Mouse (Mus musculus): ENCODE data around the gene Med1. TPM values are rescaled to one million over a fixed set of nuclear protein-coding genes. Genes with fewer than 3 reads are reported as not detected.
"Not testable (repeated sequence)": the region's sequence is repeated elsewhere in the genome, so short reads cannot be mapped to it uniquely, and the experiment has no call there.

Med1 gene
- polyA plus RNA-seq, 1 experiment from 2014 or later = 52.4 TPM

- H3K4me3 ChIP-seq (ENCODE audit: low read length) = peak overlapping the region; percentile 94
- H3K4me2 ChIP-seq (ENCODE audit: low read depth, low read length) = peak overlapping the region; percentile 79
- ATAC-seq = peak; percentile 54
- peak overlapping the region; percentile 100 for H3K27ac ChIP-seq (ENCODE audit: low read length)
- WGBS = under 1% methylated on average over 37 of the region's 37 CpGs
- no peaks in the 10 kb centered on the region for H3K27me3 ChIP-seq (replicated peaks; ENCODE audit: control insufficient read depth, insufficient read depth, low read length)
- H3K9me3 ChIP-seq (ENCODE audit: control insufficient read depth, low read length) = no peaks in the 10 kb centered on the region
- peaks cover 11% of the 10 kb centered on the region; the same call in 1 of the 2 replicates for H3K4me1 ChIP-seq (ENCODE audit: control insufficient read depth, insufficient read depth, low read length)
- H3K9ac ChIP-seq (ENCODE audit: low read depth, low read length) = peak overlapping the region; percentile 100
- H3K36me3 ChIP-seq (ENCODE audit: control insufficient read depth, insufficient read depth, low read length) = no peaks in the 10 kb centered on the region
Measured at GRCm38 (mm10) chr11:98203351-98203911, 10.3 kb upstream of the Med1 start.

- peak; percentile 93 for ATAC-seq
- no peaks in the 10 kb centered on the region for H3K9me3 ChIP-seq (ENCODE audit: control insufficient read depth, low read length)
- H3K4me1 ChIP-seq (ENCODE audit: control insufficient read depth, insufficient read depth, low read length) = peaks cover 11% of the 10 kb centered on the region; the same call in 1 of the 2 replicates
- under 1% methylated on average over 57 of the region's 63 CpGs for WGBS
- no peaks in the 10 kb centered on the region for H3K36me3 ChIP-seq (ENCODE audit: control insufficient read depth, insufficient read depth, low read length)
- H3K4me2 ChIP-seq (ENCODE audit: low read depth, low read length) = peak within 1 kb of the TSS; percentile 83
- H3K27ac ChIP-seq (ENCODE audit: low read length) = peak within 1 kb of the TSS; percentile 100
- H3K4me3 ChIP-seq (ENCODE audit: low read length) = peak within 1 kb of the TSS; percentile 94
- H3K9ac ChIP-seq (ENCODE audit: low read depth, low read length) = peak within 1 kb of the TSS; percentile 100
- no peaks in the 10 kb centered on the region for H3K27me3 ChIP-seq (replicated peaks; ENCODE audit: control insufficient read depth, insufficient read depth, low read length)
Measured at GRCm38 (mm10) chr11:98202641-98203350, 9.7 kb upstream of the Med1 start, which contains the start of gene Cdk12. TSS of gene Cdk12 (plus strand) at chr11:98203059.

DNA sequence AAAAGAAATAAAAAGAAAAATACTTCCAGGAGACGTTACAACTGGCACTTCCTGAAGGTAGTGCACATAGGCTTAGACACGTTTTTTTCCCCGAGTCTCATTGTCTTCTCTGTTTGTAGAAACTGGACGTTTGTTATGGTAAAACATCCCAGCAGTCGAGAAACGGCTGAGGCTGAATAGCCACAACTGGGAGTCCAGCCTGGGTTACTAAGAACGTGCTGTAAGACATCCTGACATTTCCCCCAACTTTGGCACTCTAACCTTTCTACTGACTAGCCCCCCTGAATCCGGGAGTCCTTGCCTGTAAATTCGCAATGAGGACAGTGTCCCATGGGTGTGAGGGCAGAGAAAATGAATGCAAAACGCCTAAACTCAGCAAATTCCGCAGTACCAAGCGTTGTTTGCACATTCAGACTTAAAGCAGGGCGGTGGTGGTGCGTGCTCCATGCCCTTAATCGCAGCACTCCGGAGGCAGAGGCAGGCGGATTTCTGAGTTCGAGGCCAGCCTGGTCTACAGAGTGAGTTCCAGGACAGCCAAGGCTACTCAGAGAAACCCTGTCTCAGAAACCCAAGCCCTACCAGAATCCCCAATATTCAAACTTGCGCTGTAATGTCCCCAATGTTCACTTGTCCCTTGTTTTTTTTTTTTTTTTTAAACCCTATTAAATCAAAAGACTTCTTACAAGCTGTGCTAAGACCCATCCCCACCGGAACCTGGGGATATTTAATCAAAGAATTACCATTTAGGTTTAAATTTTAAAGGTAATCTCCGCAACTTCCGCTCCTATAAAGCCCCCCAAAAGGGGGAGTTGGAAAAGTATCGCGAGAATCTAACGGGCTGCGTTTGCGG is 8.9 kb upstream of the Med1 start:
- peak; percentile 24; the same call in 1 of the 2 replicates for ATAC-seq
- no peaks in the 10 kb centered on the region for H3K27me3 ChIP-seq (replicated peaks; ENCODE audit: control insufficient read depth, insufficient read depth, low read length)
- WGBS = 2% methylated on average over 27 of the region's 27 CpGs
- peak overlapping the region; percentile 83 for H3K4me2 ChIP-seq (ENCODE audit: low read depth, low read length)
- H3K4me1 ChIP-seq (ENCODE audit: control insufficient read depth, insufficient read depth, low read length) = peaks cover 11% of the 10 kb centered on the region; the same call in 1 of the 2 replicates
- peak overlapping the region; percentile 82 for H3K9ac ChIP-seq (ENCODE audit: low read depth, low read length)
- no peaks in the 10 kb centered on the region for H3K36me3 ChIP-seq (ENCODE audit: control insufficient read depth, insufficient read depth, low read length)
- peak overlapping the region; percentile 100 for H3K27ac ChIP-seq (ENCODE audit: low read length)
- H3K4me3 ChIP-seq (ENCODE audit: low read length) = peak overlapping the region; percentile 94
- H3K9me3 ChIP-seq (ENCODE audit: control insufficient read depth, low read length) = no peaks in the 10 kb centered on the region

GRCm38 (mm10) chr11:98190820-98191219 is 2.3 kb downstream of the Med1 start:
- Histone ChIP-seq H3K27me3 (replicated peaks; ENCODE audit: control insufficient read depth, insufficient read depth, low read length) (no peaks in the 10 kb centered on the region), H3K4me1 (ENCODE audit: control insufficient read depth, insufficient read depth, low read length) (peaks cover 7% of the 10 kb centered on the region; the same call in 1 of the 2 replicates), H3K4me2 (ENCODE audit: low read depth, low read length) (no peak overlapping the region), H3K27ac (ENCODE audit: low read length) (no peak overlapping the region), H3K9ac (ENCODE audit: low read depth, low read length) (no peak overlapping the region), H3K36me3 (ENCODE audit: control insufficient read depth, insufficient read depth, low read length) (no peaks in the 10 kb centered on the region; the same call in 1 of the 2 replicates), H3K9me3 (ENCODE audit: control insufficient read depth, low read length) (no peaks in the 10 kb centered on the region), H3K4me3 (ENCODE audit: low read length) (no peak overlapping the region)
- 86% methylated on average over 5 of the region's 5 CpGs for WGBS
- no peak for ATAC-seq

DNA sequence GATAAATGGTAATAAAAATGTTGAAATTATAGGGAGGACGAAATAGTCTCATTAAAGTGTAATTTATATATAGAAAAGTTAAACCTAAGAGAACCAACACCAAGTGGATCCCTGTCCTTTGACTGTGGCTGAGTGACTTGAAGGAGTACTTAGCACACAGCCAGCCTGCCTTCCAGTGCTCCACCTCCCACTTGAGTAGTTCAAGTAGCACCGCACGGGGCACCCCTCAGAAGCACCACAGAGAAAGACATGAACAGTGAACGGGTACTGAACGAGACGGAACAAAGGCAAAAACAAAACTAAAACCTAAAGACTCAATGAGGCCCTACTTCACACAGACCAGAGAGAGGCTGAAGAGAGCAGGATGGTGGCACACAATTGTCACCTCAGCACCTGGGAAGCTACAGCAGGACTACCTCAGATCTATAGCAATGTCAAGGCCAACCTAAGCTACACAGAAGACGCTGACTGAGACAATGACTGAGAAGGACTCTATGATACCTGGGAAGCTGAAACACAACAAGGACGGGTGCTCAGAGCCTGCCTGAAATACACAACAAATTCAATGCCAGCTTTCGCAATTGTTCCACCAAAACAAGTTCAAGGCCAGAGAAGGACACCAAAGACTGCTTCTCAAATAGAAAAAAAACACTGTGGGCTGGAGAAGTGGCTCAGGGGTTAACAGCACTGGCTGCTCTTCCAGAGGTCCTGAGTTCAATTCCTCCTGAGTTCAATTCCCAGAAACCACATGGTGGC is 5.3 kb downstream of the Med1 start:
- peaks cover 9% of the 10 kb centered on the region for H3K36me3 ChIP-seq (ENCODE audit: control insufficient read depth, insufficient read depth, low read length)
- H3K9me3 ChIP-seq (ENCODE audit: control insufficient read depth, low read length) = no peaks in the 10 kb centered on the region
- H3K4me1 ChIP-seq (ENCODE audit: control insufficient read depth, insufficient read depth, low read length) = 0 out of 2 replicates have a peak, but pooled peaks cover 7% of the 10 kb centered on the region
- H3K4me2 ChIP-seq (ENCODE audit: low read depth, low read length) = no peak overlapping the region
- 81% methylated on average over 9 of the region's 9 CpGs for WGBS
- H3K27ac ChIP-seq (ENCODE audit: low read length) = peak overlapping the region; percentile 28; the same call in 1 of the 2 replicates
- H3K9ac ChIP-seq (ENCODE audit: low read depth, low read length) = no peak overlapping the region
- no peak overlapping the region for H3K4me3 ChIP-seq (ENCODE audit: low read length)
- no peaks in the 10 kb centered on the region for H3K27me3 ChIP-seq (replicated peaks; ENCODE audit: control insufficient read depth, insufficient read depth, low read length)
- peak; percentile 44 for ATAC-seq

- H3K4me3 ChIP-seq (ENCODE audit: low read length); H3K4me2 ChIP-seq (ENCODE audit: low read depth, low read length); H3K9me3 ChIP-seq (ENCODE audit: control insufficient read depth, low read length); H3K4me1 ChIP-seq (ENCODE audit: control insufficient read depth, insufficient read depth, low read length); H3K9ac ChIP-seq (ENCODE audit: low read depth, low read length); ATAC-seq; H3K27me3 ChIP-seq (replicated peaks; ENCODE audit: control insufficient read depth, insufficient read depth, low read length); H3K27ac ChIP-seq (ENCODE audit: low read length): not testable (repeated sequence)
- WGBS = 87% methylated on average over 3 of the region's 3 CpGs
- peaks cover 14% of the 10 kb centered on the region for H3K36me3 ChIP-seq (ENCODE audit: control insufficient read depth, insufficient read depth, low read length)
Measured at GRCm38 (mm10) chr11:98182149-98182548, 10.9 kb downstream of the Med1 start.

DNA sequence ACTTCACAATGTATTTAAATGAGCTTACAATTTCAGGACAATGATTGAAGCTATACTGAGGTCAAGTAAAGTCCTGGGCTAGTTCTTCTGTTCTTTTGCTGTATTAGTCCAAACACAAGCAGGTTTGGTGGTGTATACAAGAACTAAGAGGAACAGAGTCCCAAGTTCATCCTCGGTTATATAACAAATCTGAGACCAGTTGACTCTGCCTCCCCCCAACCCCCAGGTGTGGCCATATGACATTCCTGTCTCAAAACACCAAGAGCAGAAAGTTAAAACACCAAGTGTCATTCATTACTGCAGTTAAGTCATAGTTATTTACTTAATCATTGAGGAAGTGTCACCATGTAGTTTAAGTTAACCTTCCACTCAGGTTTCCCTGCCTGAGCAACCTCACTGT is 24.7 kb downstream of the Med1 start:
- Histone ChIP-seq H3K9me3 (ENCODE audit: control insufficient read depth, low read length) (no peaks in the 10 kb centered on the region), H3K4me1 (ENCODE audit: control insufficient read depth, insufficient read depth, low read length) (no peaks in the 10 kb centered on the region), H3K27me3 (replicated peaks; ENCODE audit: control insufficient read depth, insufficient read depth, low read length) (no peaks in the 10 kb centered on the region), H3K9ac (ENCODE audit: low read depth, low read length) (no peak overlapping the region), H3K4me3 (ENCODE audit: low read length) (no peak overlapping the region), H3K4me2 (ENCODE audit: low read depth, low read length) (no peak overlapping the region), H3K27ac (ENCODE audit: low read length) (no peak overlapping the region), H3K36me3 (ENCODE audit: control insufficient read depth, insufficient read depth, low read length) (peaks cover 19% of the 10 kb centered on the region)
- no peak for ATAC-seq
- WGBS = 75% methylated on average over 1 of the region's 1 CpGs

DNA sequence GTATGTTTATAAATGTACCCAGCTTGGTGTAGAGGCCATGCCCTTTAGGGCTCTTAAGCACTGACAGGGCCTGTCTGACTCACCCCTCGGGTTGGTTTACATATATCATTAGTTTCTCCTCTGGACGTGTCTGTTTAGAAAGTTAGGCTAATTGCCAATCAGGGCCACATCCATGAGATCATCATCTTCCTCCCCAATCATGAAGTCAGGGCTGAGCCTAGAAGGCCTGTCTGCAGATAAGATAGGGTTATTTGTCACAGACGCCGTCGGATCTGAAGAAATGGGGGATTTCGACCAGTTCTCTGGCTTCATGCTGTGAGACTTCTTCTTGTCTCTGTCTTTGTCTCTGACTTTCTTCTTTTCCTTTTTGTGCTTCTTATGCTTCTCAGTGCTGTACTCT is 38.0 kb downstream of the Med1 start:
- peaks cover 11% of the 10 kb centered on the region; the same call in 1 of the 2 replicates for H3K36me3 ChIP-seq (ENCODE audit: control insufficient read depth, insufficient read depth, low read length)
- ATAC-seq = no peak
- H3K27me3 ChIP-seq (replicated peaks; ENCODE audit: control insufficient read depth, insufficient read depth, low read length) = no peaks in the 10 kb centered on the region

More for the DNA sequence above, 38.0 kb downstream of the Med1 start:
- Histone ChIP-seq H3K27ac (ENCODE audit: low read length) (no peak overlapping the region), H3K9ac (ENCODE audit: low read depth, low read length) (no peak overlapping the region), H3K9me3 (ENCODE audit: control insufficient read depth, low read length) (no peaks in the 10 kb centered on the region), H3K4me2 (ENCODE audit: low read depth, low read length) (no peak overlapping the region), H3K4me3 (ENCODE audit: low read length) (no peak overlapping the region), H3K4me1 (ENCODE audit: control insufficient read depth, insufficient read depth, low read length) (no peaks in the 10 kb centered on the region)
- WGBS = 76% methylated on average over 6 of the region's 6 CpGs
